Mouse (Mus musculus) heart, adult 18-20 months (tissue): Measurements from ENCODE around the gene Mcm3ap. TPM values are rescaled to one million over a fixed set of nuclear protein-coding genes. Genes with fewer than 3 reads are reported as not detected.
A peak's percentile ranks its signal among the peaks of the same experiment; 100 is the strongest.

Experiments used
- DNase-seq, 2 experiments: peaks; one replicate each; pipeline ENCODE4 v3.0.0; 2021 to 2022; ENCODE audit warnings: mixed read lengths in 1 of 2
- long read RNA-seq, 2 experiments: library from polyadenylated mRNA; stranded (forward); transcript quantifications; one replicate each; pipeline ENCODE4 v2.0.0; 2021
- total RNA-seq, 2 experiments: library from RNA; stranded (reverse); gene quantifications; 2 replicates each; pipeline ENCODE4 v1.2.3; 2021

The Mcm3ap gene
- total RNA-seq = 10 to 100 TPM; 23.1 to 27.5 TPM
- long read RNA-seq, experiment 1, full-length matches to known transcripts = 5 of 18 reads
- long read RNA-seq, experiment 1, partial matches to known transcripts = 13 of 18 reads
- long read RNA-seq, experiment 1, other reads (novel, unspliced or antisense) = 0 of 18 reads
- long read RNA-seq, experiment 2, full-length matches to known transcripts = 1 of 12 reads
- long read RNA-seq, experiment 2, partial matches to known transcripts = 11 of 12 reads
- long read RNA-seq, experiment 2, other reads (novel, unspliced or antisense) = 0 of 12 reads

DNA sequence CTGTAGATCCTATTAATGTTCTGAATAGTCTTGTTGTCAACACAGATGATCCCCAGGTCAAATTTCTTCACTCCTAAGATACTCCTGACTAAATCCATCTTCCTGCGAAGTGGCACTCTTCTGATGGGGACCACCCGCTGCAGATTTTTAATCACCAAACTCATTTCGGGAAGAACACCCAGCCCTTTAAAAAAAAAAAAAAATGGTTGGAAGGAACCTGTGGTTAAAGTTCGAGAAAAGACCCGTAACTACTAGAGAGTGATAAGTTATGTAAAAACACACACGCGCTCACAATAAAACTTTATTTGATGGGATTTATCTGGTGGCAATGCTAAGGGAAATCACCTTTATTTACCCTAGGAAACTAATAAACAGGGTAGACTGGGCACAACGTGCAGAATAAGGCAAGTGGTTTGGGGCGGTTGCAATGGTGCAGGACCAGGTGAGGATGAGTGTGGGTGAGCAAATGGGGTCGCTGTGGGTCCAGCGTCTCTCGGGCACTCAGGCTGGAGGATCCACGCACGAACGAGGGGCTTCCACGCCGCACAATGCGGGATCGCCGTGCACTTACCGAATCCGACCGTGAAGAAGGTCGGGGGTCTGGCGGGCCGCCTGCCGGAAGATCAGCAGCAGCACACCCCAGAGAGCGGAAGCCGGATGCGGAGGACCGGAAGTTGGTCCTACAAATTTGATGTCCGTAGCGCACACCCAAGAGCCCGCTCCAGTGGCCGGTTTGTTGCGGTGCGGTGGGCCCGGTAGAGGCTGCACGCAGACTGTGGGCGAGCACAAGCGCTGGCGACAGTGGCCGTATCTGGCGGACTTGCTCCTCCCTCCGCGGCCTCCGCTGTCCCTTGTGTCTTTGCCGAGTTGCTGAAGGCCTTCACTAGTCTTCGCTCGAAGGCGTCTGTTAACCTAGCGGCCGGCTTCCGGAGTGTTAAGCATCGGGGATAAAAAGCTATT lies at the start of gene Mcm3ap, which contains the start of gene Ybey:
Mcm3ap (plus strand) TSS at position 725 of the 960 bp plus-strand sequence.
Ybey (minus strand) TSS at position 912 of the 960 bp plus-strand sequence.
- peak; percentile 90 to 92 for DNase-seq

DNA sequence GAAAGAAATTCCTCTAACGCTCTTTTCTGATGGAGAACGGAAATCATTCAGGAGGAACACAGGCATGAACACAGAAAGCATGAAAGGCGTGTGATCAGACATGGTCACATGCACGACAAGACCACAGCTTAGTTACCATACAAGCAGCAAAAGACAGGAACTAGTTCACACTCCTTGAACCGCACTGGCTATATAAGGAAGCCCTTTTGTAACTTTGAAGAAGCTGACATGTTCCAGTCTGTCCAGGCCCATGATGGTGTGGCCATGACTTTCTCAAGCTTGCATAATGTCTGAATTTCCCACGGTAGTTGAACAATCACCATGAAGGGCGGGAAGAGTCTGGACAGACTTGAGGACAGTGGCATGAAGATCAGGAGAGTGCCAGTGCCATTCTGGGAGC lies 43.1 kb upstream of the Mcm3ap start:
- DNase-seq = no peak

DNA sequence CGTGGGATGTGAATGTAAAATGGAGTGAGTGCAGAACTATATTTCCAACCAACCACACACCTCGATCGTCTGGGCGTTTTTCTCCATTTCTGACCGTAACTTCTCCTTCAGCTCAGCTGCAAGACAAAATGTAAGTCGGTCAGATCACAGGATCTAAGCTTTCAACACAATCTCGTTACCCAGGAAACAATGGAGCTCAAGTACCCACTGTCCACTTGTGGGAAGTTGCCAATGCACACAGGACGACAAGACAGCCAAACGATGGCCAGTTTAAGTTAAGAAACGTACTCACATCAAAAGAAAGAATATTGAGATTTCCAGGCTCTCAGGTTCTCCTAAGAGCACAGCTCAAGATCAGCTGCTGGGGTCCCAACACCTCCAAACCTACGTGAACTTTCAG lies 34.8 kb upstream of the Mcm3ap start:
- no peak for DNase-seq

DNA sequence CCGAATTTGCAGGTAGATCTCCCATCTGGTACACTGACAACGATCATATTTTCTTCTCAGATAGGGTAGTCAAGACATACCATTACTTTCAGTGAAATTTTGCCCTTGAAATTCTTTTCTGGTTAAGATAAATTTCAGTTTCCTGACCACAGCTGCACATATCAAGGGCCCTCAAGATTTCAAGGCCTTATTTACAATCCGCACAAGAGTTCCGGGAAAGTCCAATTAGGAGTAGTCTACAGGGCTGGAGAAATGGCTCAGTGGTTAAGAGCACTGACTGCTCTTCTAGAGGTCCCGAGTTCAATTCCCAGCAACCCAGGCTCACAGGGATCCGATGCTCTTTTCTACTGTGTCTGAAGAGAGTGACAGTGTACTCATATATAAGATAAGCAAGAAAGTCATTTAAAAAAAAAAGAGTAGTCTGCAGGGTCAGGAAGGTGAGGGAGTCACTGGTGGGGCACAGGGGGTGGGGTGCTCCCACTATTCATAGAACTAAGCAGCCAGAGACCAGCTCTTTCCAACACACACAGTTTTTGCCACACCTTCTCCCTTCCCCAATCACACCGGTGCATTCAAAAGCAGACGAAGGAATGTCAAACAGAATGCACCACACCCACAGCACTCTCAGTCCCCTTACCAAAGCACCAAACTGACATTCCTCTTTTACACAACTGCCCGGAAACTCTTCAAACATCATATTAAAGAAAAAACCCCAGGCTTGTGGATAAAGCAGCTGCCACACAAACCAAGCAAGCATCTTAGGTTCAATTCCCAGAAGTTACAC lies 29.4 kb upstream of the Mcm3ap start:
- no peak for DNase-seq

DNA sequence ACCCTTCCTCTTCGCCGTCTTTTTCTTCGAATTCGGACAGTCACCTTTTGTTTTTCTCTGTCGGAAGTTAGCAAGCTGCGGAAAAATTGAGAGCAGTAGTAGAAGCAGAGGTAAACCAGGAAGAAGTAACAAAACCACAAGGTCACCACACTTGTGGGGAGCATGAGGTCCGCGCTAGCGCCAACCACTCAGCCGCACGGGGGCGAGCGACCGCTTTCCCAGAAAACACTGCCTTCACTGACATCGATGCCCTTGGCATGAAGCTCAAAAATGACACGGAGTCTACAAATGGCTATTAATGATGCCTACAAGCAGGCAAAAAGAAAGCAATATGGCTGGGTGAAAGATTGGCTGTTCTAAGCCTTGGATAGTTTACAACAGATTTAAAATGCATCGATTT lies 28.4 kb upstream of the Mcm3ap start, which contains the start of gene AC141477.1:
AC141477.1 (minus strand) TSS at position 164 of the 400 bp plus-strand sequence.
- DNase-seq = no peak

DNA sequence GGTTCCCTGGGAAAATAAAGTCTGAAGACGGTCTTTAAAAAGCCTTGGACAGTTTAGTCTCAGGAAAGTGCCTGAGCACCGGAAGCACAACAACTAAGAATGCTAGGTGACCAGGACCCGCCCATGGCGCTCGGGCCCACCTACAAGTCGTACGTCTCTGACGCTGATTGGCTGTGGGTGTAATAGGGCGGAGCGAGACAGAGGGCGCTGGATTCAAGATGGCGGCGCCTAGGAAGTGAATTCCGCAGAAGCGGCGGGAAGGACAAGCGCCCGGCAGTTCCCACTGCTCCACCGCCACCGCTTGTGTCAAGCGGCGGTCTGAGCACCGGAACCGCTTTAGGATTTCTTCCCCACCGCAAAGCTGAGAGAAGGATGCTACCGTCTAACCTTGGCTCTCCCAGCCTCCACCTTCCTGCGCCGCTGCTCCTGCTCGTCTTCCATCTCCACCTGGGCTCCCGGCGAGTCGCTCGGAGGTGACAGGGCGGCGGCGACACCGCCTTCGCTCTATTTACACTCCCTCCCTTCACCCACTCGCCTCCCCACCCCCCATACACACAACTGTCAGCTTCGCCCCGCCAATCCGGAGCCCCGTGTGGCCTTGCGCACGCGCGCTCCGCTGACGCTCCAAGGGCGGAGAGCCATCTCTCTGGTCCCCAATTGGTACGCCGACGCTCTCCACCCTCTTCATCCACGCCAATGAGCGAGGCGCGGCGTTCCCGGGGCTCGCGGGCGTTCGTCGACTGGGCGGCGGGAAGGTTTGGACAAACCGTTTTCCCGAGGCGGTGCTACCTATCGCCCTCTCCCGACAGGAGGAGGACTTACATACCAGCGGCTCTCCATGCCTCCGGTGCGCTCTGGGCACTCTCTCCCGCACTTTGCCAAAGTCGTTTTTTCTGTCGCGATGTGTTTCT lies 26.3 kb upstream of the Mcm3ap start, which contains the start of gene Pcnt:
Pcnt (minus strand) TSS at position 609 of the 911 bp plus-strand sequence.
- peak; percentile 98 to 99 for DNase-seq

DNA sequence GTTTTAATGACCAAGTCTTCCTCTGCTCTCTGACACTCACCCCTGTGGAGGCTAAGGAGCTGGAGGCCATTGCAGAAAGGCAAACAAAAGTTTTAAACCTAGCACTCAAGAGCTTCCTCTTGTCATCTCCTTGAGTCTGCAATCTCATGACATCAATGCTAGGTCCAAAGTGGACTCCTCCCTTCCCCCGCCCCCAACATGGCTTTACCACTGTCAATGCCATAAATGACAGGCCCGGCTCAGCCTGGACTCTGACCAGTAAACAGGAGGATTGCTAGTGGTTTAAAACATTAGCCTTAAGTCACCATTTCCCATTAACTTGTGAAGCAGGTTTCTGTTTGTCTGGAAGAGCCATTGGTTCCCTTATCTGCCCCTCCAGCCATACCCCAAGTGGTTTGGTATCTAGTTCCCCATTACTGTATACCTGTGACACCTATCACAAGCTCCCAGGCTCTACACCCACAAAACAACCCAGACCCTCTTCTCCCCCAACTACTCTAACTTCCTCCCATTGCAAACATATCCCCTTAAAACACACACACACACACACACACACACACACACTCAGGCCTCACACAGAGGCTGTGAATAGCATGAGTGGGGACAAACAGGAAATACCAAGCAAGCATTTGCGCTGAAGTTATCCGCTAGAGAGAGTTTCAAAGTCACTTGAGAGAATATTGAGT lies 22.6 kb upstream of the Mcm3ap start:
- peak; percentile 23 to 38 for DNase-seq

DNA sequence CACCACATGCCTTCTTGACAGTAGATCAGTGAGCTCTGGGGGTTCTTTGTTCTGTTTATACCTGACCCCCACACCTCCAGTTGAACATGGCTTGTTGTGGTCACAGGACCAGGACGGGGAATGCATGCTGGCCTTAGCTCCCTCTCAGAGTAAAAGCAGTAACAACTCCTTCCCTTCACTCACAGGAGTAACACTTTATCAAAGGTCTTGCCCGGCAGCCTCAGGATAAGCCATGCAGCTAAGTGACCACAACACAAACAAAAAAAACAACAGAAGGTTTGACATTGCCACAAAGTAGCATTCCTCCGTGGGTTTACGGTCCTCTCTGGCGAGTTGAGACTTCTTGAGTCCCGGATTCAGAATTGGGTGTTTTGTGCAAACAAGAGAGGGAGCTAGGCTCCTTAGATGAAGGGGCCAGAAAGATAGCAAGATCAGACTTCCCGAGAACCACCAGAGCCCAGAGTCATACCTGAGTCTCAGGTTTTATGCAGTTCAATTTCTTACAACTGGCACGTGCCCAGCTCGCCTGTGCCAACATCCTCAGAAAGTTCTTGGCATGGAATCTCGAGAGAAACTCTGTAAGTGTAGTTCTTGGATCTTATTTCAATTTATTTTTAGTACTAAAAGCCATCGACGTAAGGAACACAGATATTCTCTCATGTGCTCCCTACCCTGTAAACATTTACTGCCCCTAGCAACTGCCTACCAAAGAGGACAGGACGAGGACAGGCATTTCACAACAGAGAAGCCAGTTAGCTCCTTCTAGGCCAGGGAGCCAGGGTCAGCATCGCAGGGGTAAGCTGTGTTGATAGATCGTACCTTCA lies 21.1 kb upstream of the Mcm3ap start:
- peak; percentile 64 to 72 for DNase-seq

DNA sequence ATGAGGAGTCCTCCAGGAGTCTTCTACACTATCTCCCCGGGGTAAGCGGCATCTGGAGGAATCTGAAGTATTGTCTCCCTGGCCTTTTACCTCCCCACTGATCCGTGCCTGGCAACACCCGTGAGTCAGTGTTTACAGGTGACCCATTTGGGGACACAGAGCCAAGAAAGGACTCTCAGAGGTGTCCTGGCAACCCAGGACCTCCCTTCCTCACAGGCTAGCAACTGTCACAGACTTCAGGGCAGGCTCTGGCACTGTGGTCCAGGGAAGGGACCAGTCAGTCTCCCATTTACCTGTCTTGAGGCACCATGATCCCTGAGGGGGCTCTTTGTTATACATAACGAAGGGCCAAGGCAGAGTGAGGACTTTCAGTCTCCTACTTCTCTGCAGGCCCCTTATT lies 19.9 kb upstream of the Mcm3ap start, which contains the start of gene 2610028H24Rik:
2610028H24Rik (plus strand) TSS at position 231 of the 400 bp plus-strand sequence.
- no peak for DNase-seq

DNA sequence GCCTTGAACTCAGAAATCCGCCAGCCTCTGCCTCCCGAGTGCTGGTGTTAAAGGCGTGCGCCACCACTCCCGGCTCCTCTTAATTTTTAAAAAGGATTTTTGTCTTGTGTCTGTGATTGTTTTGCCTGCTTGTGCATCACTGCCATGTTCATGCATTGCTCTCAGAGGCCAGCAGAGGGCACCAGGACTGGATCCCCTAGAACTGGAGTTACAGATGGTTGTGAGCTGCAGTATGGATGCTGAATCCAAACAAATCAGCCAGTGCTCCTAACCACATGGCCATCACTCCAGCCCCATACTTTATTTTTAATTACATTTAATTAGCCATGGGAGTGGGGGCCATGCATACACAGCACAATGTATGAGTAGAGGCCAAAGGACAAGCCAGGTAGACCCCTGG lies 13.4 kb upstream of the Mcm3ap start:
- peak; percentile 35 to 68 for DNase-seq

DNA sequence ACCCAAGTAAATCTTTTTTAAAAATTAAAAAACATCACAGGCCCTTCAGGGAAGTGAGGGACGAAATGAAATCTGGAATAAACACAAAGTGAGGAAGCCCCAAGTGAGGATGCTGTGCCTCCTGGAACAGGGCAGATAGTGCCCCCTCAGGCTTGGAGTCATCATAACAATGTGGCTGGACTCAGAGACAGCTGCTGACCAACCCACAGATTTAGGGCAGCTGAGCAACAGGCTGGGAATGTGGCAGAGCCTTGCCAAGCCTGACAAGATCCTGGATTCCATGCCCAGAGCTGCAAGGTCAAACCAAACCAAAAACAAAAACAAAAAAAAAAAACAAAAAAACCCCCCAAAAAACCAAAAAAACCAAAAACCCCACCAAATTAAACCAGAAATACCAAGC lies 7.5 kb upstream of the Mcm3ap start:
- no peak for DNase-seq

DNA sequence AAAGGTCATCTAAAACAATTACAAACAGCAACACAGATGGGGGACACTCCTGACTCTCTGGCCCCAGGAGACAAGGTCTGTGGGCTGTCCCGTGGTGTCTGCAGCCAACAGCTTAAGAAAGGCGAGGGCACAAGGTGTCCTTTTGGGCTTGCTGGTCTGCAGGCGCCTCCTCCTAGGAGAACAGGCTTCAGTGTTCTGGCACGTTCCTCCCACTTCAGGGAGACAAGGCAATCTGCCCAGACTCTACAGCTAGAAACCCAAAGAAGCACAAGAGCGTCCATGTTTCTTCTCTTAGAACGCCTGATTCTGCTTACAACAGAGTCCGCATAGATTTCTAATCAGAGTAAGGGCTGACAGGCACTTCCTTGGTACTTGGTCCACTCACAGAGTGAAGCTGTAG lies 6.4 kb upstream of the Mcm3ap start:
- DNase-seq = no peak

DNA sequence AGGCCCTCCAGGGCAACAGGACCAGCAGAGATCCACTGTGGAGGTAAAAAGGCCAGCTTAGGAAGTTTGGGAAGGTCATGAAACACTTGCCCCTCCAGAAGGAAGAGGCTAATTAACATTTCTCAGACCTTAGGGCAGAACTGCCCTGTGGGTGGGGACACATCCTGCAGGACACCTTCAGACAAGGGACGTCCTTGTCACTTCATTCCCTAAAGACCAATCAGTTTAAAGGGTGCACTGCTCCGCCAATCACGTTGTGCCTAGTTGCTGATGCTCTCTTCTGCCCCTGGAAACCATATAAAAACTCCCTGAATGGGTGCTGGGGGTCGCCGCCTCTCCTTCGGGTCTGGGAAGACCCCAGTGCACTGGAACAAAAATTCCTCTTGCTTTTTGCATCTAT lies 6.0 kb upstream of the Mcm3ap start:
- DNase-seq = no peak

DNA sequence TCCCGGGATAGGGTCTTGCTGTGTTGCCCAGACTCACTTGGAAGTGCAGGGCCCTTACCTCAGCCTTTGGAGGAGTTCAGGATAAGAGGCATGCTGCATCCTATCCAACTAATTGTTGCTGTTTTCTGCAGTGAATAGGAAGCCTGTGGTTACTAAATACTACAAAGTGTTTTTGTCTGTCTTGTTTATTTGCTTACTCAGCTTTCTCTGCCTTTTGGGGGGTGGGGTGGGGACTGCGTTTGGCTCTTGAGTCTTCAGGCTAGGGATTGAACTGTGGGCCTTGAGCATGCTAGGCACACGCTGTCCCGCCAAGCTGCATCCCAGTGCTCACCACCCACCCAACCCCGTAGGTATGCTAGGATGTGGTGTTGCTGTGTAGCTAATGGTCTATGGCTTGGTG lies 5.0 kb downstream of the Mcm3ap start:
- DNase-seq = no peak

DNA sequence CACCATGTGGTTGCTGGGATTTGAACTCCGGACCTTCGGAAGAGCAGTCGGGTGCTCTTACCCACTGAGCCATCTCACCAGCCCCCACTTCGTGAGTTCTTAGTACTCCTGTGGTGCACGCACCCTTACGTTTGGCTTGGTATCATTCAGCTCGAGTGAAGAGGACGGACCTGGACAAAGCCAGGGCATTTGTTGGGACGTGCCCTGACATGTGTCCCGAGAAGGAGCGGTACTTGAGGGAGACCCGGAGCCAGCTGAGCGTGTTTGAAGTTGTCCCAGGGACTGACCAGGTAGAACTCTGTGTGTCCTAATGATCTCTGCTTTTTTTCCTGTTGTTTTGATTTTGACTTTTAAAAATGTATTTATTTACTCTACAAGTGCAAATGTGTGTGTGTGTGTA lies 12.1 kb downstream of the Mcm3ap start:
- DNase-seq = no peak

DNA sequence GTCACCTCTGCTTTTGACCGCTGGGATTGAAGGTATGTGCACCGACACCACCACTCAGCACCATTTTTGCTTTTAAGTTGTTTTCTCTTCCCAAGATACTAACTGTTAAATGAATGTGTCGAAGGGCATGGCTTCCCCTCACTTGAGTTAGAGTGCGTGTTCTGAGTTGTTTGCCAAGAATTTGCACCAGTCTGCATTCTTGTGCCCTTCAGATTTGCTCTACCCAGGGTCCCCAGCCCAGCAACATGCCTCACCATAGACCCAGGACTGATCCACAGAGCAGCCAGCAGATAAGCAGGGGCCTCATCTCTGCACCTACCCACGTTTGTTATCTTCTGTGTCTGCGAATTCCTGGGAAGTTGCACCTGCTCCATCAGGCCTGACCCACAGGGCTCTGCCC lies 12.8 kb downstream of the Mcm3ap start:
- no peak for DNase-seq

DNA sequence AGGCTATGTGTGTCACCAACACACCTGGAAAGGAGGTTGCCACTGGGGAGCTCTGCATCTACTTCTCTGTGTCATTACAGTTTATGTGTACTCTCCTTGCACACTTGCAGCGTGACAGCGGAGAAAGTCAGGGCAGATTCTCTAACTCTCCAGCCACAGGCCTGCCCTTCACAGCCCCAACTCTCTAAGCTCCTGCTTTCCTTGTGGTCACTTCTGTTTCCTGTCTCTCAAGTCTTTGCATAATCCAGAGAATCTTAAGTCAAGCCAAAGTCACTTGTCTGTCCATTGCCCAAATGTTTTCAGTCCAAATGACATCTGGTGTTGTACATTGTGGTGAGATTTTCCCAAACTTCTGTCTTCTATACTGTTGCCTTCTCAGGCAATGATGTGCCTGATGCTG lies 17.6 kb downstream of the Mcm3ap start:
- DNase-seq = no peak

DNA sequence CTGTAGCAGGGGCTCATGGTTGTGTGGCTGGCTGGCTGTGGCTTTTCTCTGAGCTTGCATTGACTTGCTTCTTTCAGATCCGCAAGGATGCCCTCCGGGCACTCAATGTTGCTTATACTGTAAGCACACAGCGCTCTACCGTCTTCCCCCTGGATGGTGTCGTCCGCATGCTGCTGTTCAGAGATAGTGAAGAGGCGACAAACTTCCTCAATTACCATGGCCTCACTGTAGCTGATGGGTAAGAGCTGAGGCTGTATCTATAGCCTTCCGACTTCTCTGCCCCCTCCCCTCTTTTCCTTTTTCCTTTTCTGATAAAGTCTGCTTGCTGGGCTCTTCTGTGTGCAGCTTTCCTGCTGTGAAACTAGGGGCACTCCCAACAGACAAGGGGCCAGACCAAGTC lies 19.5 kb downstream of the Mcm3ap start:
- DNase-seq = no peak

DNA sequence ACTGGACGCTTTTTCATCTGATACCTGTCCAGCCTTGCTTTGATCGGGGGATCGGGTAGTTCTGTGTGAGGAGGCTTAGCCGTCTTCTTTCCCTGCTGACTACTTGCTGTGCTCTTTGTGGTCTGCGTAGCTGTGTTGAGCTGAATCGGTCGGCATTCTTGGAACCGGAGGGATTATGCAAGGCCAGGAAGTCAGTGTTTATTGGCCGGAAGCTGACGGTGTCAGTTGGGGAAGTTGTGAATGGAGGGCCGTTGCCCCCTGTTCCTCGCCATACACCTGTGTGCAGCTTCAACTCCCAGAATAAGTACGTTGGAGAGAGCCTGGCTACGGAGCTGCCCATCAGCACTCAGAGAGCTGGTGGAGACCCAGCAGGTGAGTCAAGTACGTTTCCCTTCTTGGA lies 20.5 kb downstream of the Mcm3ap start:
- DNase-seq = no peak

DNA sequence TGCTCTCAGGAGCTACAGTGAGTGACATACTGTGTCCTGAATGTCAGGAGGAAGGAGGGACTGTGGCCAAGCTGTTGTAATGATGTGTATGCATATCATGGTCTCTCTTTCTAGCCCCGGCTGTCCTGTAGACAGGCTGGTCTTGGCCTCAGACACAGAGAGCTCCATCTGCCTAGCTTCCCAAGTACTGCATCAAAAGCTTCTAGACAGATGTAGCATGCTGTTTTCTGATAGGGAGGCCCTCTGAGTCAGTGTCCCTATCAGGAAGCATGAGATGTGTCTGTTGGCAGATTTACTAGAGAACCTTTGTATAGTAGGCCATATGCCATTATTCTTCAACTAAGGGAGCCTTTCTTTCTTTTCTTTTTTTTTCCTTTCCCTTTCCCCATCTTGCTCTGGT lies 24.8 kb downstream of the Mcm3ap start:
- DNase-seq = no peak
